Mouse (Mus musculus): ENCODE measurements around the gene Vsig10. TPM values are rescaled to one million over a fixed set of nuclear protein-coding genes. Genes with fewer than 3 reads are reported as not detected.

Gene Vsig10
- polyA plus RNA-seq, 1 experiment from 2014 or later = 2.2 TPM

GRCm38 (mm10) chr5:117307699-117308098 lies 11.2 kb upstream of the Vsig10 start:
- Histone ChIP-seq H3K4me2 (peak overlapping the region; percentile 40), H3K4me1 (replicated peaks; ENCODE audit: control insufficient read depth, insufficient read depth, low read length) (no peaks in the 10 kb centered on the region), H3K9ac (ENCODE audit: low read depth, low read length) (no peak overlapping the region), H3K4me3 (ENCODE audit: low read depth, low read length) (peak overlapping the region; percentile 21; the same call in 1 of the 2 replicates), H3K36me3 (ENCODE audit: control insufficient read depth, insufficient read depth, low read length) (no peaks in the 10 kb centered on the region), H3K27me3 (replicated peaks; ENCODE audit: control insufficient read depth, insufficient read depth, low read length) (no peaks in the 10 kb centered on the region), H3K27ac (ENCODE audit: low read depth, low read length) (no peak overlapping the region), H3K9me3 (ENCODE audit: control insufficient read depth, low read length) (no peaks in the 10 kb centered on the region)
- ATAC-seq (replicated peaks; ENCODE audit: low FRiP score) = peak; percentile 77
- WGBS = 19% methylated on average over 11 of the region's 11 CpGs
- DNase-seq (ENCODE audit: low spot score) = no peak

- Histone ChIP-seq H3K9ac (ENCODE audit: low read depth, low read length) (0 out of 2 replicates have a peak overlapping the region, but pooled peaks have one; percentile 25), H3K4me3 (ENCODE audit: low read depth, low read length) (peak overlapping the region; percentile 37), H3K36me3 (ENCODE audit: control insufficient read depth, insufficient read depth, low read length) (no peaks in the 10 kb centered on the region), H3K27ac (ENCODE audit: low read depth, low read length) (no peak overlapping the region), H3K4me2 (peak overlapping the region; percentile 66), H3K9me3 (ENCODE audit: control insufficient read depth, low read length) (no peaks in the 10 kb centered on the region), H3K4me1 (replicated peaks; ENCODE audit: control insufficient read depth, insufficient read depth, low read length) (peaks cover 8% of the 10 kb centered on the region), H3K27me3 (replicated peaks; ENCODE audit: control insufficient read depth, insufficient read depth, low read length) (peaks cover 26% of the 10 kb centered on the region)
- DNase-seq (ENCODE audit: low spot score) = no peak
- 15% methylated on average over 14 of the region's 14 CpGs for WGBS
- no peak; the same call in 1 of the 2 replicates for ATAC-seq (replicated peaks; ENCODE audit: low FRiP score)
These were observed 5.5 kb upstream of the Vsig10 start for GRCm38 (mm10) chr5:117313420-117313819.

- no peaks in the 10 kb centered on the region for H3K36me3 ChIP-seq (ENCODE audit: control insufficient read depth, insufficient read depth, low read length)
- no peaks in the 10 kb centered on the region for H3K9me3 ChIP-seq (ENCODE audit: control insufficient read depth, low read length)
- H3K4me1 ChIP-seq (replicated peaks; ENCODE audit: control insufficient read depth, insufficient read depth, low read length) = peaks cover 8% of the 10 kb centered on the region
- H3K27ac ChIP-seq (ENCODE audit: low read depth, low read length) = no peak overlapping the region
- peak overlapping the region; percentile 37 for H3K4me3 ChIP-seq (ENCODE audit: low read depth, low read length)
- no peak for DNase-seq (ENCODE audit: low spot score)
- H3K27me3 ChIP-seq (replicated peaks; ENCODE audit: control insufficient read depth, insufficient read depth, low read length) = peaks cover 31% of the 10 kb centered on the region
- no peak overlapping the region for H3K9ac ChIP-seq (ENCODE audit: low read depth, low read length)
- 31% methylated on average over 10 of the region's 10 CpGs for WGBS
- ATAC-seq (replicated peaks; ENCODE audit: low FRiP score) = no peak
- peak overlapping the region; percentile 66 for H3K4me2 ChIP-seq
These were observed 5.0 kb upstream of the Vsig10 start for GRCm38 (mm10) chr5:117313909-117314308.

GRCm38 (mm10) chr5:117314587-117315428 lies 4.1 kb upstream of the Vsig10 start:
- H3K27ac ChIP-seq (ENCODE audit: low read depth, low read length) = no peak overlapping the region
- 30% methylated on average over 9 of the region's 9 CpGs for WGBS

GRCm38 (mm10) chr5:117323751-117324150 lies 4.9 kb downstream of the Vsig10 start:
- no peak overlapping the region for H3K27ac ChIP-seq (ENCODE audit: low read depth, low read length)
- no peaks in the 10 kb centered on the region for H3K4me1 ChIP-seq (replicated peaks; ENCODE audit: control insufficient read depth, insufficient read depth, low read length)
- 83% methylated on average over 9 of the region's 9 CpGs for WGBS
- no peak overlapping the region for H3K4me3 ChIP-seq (ENCODE audit: low read depth, low read length)
- no peak for ATAC-seq (replicated peaks; ENCODE audit: low FRiP score)
- peaks cover 29% of the 10 kb centered on the region for H3K27me3 ChIP-seq (replicated peaks; ENCODE audit: control insufficient read depth, insufficient read depth, low read length)
- DNase-seq (ENCODE audit: low spot score) = no peak
- no peak overlapping the region for H3K9ac ChIP-seq (ENCODE audit: low read depth, low read length)
- H3K9me3 ChIP-seq (ENCODE audit: control insufficient read depth, low read length) = no peaks in the 10 kb centered on the region
- H3K36me3 ChIP-seq (ENCODE audit: control insufficient read depth, insufficient read depth, low read length) = no peaks in the 10 kb centered on the region
- H3K4me2 ChIP-seq = no peak overlapping the region

More at GRCm38 (mm10) chr5:117314587-117315428, 4.1 kb upstream of the Vsig10 start:
- H3K4me1 ChIP-seq (replicated peaks; ENCODE audit: control insufficient read depth, insufficient read depth, low read length) = peaks cover 8% of the 10 kb centered on the region
- H3K9me3 ChIP-seq (ENCODE audit: control insufficient read depth, low read length) = no peaks in the 10 kb centered on the region
- H3K27me3 ChIP-seq (replicated peaks; ENCODE audit: control insufficient read depth, insufficient read depth, low read length) = peaks cover 40% of the 10 kb centered on the region
- no peak overlapping the region for H3K4me2 ChIP-seq
- DNase-seq (ENCODE audit: low spot score) (no peak), ATAC-seq (replicated peaks; ENCODE audit: low FRiP score) (no peak)
- H3K4me3 ChIP-seq (ENCODE audit: low read depth, low read length) = no peak overlapping the region
- H3K36me3 ChIP-seq (ENCODE audit: control insufficient read depth, insufficient read depth, low read length) = no peaks in the 10 kb centered on the region
- H3K9ac ChIP-seq (ENCODE audit: low read depth, low read length) = no peak overlapping the region

- no peak for DNase-seq (ENCODE audit: low spot score)
- H3K9me3 ChIP-seq (ENCODE audit: control insufficient read depth, low read length) = no peaks in the 10 kb centered on the region
These were observed 7.5 kb downstream of the Vsig10 start for GRCm38 (mm10) chr5:117326408-117326807.

GRCm38 (mm10) chr5:117330457-117330856 lies 11.6 kb downstream of the Vsig10 start:
- no peaks in the 10 kb centered on the region for H3K4me1 ChIP-seq (replicated peaks; ENCODE audit: control insufficient read depth, insufficient read depth, low read length)
- no peak overlapping the region for H3K27ac ChIP-seq (ENCODE audit: low read depth, low read length)
- H3K4me3 ChIP-seq (ENCODE audit: low read depth, low read length) = no peak overlapping the region
- ATAC-seq (replicated peaks; ENCODE audit: low FRiP score) = no peak
- H3K9ac ChIP-seq (ENCODE audit: low read depth, low read length) = no peak overlapping the region
- WGBS = 82% methylated on average over 7 of the region's 7 CpGs
- H3K36me3 ChIP-seq (ENCODE audit: control insufficient read depth, insufficient read depth, low read length) = no peaks in the 10 kb centered on the region
- DNase-seq (ENCODE audit: low spot score) = no peak
- no peaks in the 10 kb centered on the region for H3K27me3 ChIP-seq (replicated peaks; ENCODE audit: control insufficient read depth, insufficient read depth, low read length)
- no peak overlapping the region for H3K4me2 ChIP-seq
- H3K9me3 ChIP-seq (ENCODE audit: control insufficient read depth, low read length) = no peaks in the 10 kb centered on the region

More at GRCm38 (mm10) chr5:117326408-117326807, 7.5 kb downstream of the Vsig10 start:
- H3K27ac ChIP-seq (ENCODE audit: low read depth, low read length) = no peak overlapping the region
- H3K4me2 ChIP-seq = no peak overlapping the region
- ATAC-seq (replicated peaks; ENCODE audit: low FRiP score) = no peak
- H3K9ac ChIP-seq (ENCODE audit: low read depth, low read length) = no peak overlapping the region
- H3K4me3 ChIP-seq (ENCODE audit: low read depth, low read length) = no peak overlapping the region
- no peaks in the 10 kb centered on the region for H3K36me3 ChIP-seq (ENCODE audit: control insufficient read depth, insufficient read depth, low read length)
- no peaks in the 10 kb centered on the region for H3K4me1 ChIP-seq (replicated peaks; ENCODE audit: control insufficient read depth, insufficient read depth, low read length)
- WGBS = 57% methylated on average over 6 of the region's 6 CpGs
- peaks cover 2% of the 10 kb centered on the region for H3K27me3 ChIP-seq (replicated peaks; ENCODE audit: control insufficient read depth, insufficient read depth, low read length)

- WGBS = 72% methylated on average over 10 of the region's 10 CpGs
- DNase-seq (ENCODE audit: low spot score) = no peak
- no peak overlapping the region for H3K4me3 ChIP-seq (ENCODE audit: low read depth, low read length)
- no peaks in the 10 kb centered on the region for H3K4me1 ChIP-seq (replicated peaks; ENCODE audit: control insufficient read depth, insufficient read depth, low read length)
- H3K9me3 ChIP-seq (ENCODE audit: control insufficient read depth, low read length) = no peaks in the 10 kb centered on the region
- no peak overlapping the region for H3K9ac ChIP-seq (ENCODE audit: low read depth, low read length)
- no peaks in the 10 kb centered on the region for H3K36me3 ChIP-seq (ENCODE audit: control insufficient read depth, insufficient read depth, low read length)
- no peak overlapping the region for H3K4me2 ChIP-seq
- ATAC-seq (replicated peaks; ENCODE audit: low FRiP score) = no peak
- no peaks in the 10 kb centered on the region for H3K27me3 ChIP-seq (replicated peaks; ENCODE audit: control insufficient read depth, insufficient read depth, low read length)
- H3K27ac ChIP-seq (ENCODE audit: low read depth, low read length) = no peak overlapping the region
These were observed 19.1 kb downstream of the Vsig10 start for GRCm38 (mm10) chr5:117337999-117338398.

GRCm38 (mm10) chr5:117338503-117338902 lies 19.6 kb downstream of the Vsig10 start:
- no peak overlapping the region for H3K4me3 ChIP-seq (ENCODE audit: low read depth, low read length)
- H3K36me3 ChIP-seq (ENCODE audit: control insufficient read depth, insufficient read depth, low read length) = no peaks in the 10 kb centered on the region
- DNase-seq (ENCODE audit: low spot score) (no peak), ATAC-seq (replicated peaks; ENCODE audit: low FRiP score) (no peak)
- H3K27ac ChIP-seq (ENCODE audit: low read depth, low read length) = no peak overlapping the region
- H3K9me3 ChIP-seq (ENCODE audit: control insufficient read depth, low read length) = no peaks in the 10 kb centered on the region
- no peak overlapping the region for H3K4me2 ChIP-seq
- H3K27me3 ChIP-seq (replicated peaks; ENCODE audit: control insufficient read depth, insufficient read depth, low read length) = no peaks in the 10 kb centered on the region
- no peak overlapping the region for H3K9ac ChIP-seq (ENCODE audit: low read depth, low read length)
- H3K4me1 ChIP-seq (replicated peaks; ENCODE audit: control insufficient read depth, insufficient read depth, low read length) = no peaks in the 10 kb centered on the region
- WGBS = 62% methylated on average over 8 of the region's 8 CpGs

Data from liver, embryonic 11.5 days (tissue).